In the genomic region with DNA sequence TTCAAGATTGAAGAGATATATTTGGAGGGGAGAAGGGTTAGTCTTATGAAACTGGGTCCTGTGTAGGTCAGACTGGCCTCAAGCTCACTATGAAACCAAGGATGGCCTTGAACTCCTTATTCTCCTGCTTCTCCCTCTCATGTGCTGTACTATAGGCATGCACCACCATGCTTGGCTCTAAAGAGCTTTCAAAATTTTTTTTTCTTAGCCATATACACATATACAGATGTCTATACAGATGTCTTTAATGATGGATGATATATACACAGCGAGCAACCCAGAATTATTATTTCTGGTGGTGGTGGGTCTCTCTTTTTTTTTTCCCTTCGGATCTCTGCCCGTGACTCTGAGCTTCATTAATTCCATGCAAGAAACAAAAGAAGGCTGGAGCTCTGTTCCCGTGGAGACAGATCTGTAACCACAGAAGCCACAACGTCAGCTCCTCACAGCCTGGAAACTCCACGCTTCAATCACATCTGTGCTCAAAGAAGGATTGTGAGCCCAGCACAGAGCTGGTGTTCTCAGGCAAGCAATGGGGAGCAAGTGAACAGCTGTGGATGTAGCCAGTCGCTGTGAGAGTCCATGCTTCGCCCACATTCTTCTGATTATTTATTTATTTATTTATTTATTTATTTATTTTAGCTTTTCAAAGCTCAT, we compare ENCODE assay signal across 11 mouse cellular contexts. TPM values are rescaled to one million over a fixed set of nuclear protein-coding genes. Genes with fewer than 3 reads are reported as not detected.
DNase-seq lines count a peak whose midpoint lies in the region; ATAC-seq and TF ChIP-seq lines count a peak whose summit lies in the region.
"Had no signal": no experiment of that assay in that cellular context is flagged by ENCODE, and none has a peak within 500 bp of the region (broad histone marks: within the 10 kb centered on the region; RNA-seq: fewer than 3 reads in every experiment).

No protein-coding gene starts in this region.

- peak overlapping the region; percentile 52 for H3K27ac ChIP-seq in embryonic facial prominence, embryonic 14.5 days (replicated peaks; ENCODE audit: low read depth, low read length)
- H3K27ac ChIP-seq in midbrain, embryonic 16.5 days (ENCODE audit: low read length): no peak overlapping the region
- H3K27ac ChIP-seq in cerebellum, adult 2 months (ENCODE audit: insufficient read depth, low read length): no peak overlapping the region
- H3K27ac ChIP-seq: lung, embryonic 15.5 days had no signal

- TF ChIP-seq POLR2A in cerebellum, adult 2 months (IDR thresholded peaks at IDR 0.05; ENCODE audit: borderline replicate concordance, insufficient read depth, low read length): no peak

- H3K9ac ChIP-seq in embryonic facial prominence, embryonic 14.5 days (ENCODE audit: low read depth, low read length): no peak overlapping the region
- H3K9ac ChIP-seq in midbrain, embryonic 16.5 days (ENCODE audit: low read depth, low read length): no peak overlapping the region
- H3K9ac ChIP-seq: lung, embryonic 15.5 days had no signal

- ATAC-seq in embryonic facial prominence, embryonic 14.5 days (ENCODE audit: low read depth): 0 out of 2 replicates have a peak, but pooled peaks have one; percentile 28
- ATAC-seq in granulocyte monocyte progenitor cell, adult 5-6 weeks (replicated peaks; ENCODE audit: poor library complexity, severe bottlenecking): peak; percentile 43
- ATAC-seq in midbrain, embryonic 16.5 days: peak; percentile 58; the same call in 1 of the 2 replicates
- ATAC-seq: inflammation-experienced regulatory T-cells, adult 6 months had no signal

- intact Hi-C loops in left cerebral cortex, postnatal 14 days (cut with DNase I): no loop called here

- no peak overlapping the region for H3K4me3 ChIP-seq in embryonic facial prominence, embryonic 14.5 days (ENCODE audit: low read depth, low read length)
- no peak overlapping the region for H3K4me3 ChIP-seq in midbrain, embryonic 16.5 days (ENCODE audit: low read depth, low read length)
- H3K4me3 ChIP-seq in cerebellum, adult 2 months (replicated peaks; ENCODE audit: insufficient read depth, low read depth, low read length): no peak overlapping the region

- DNase-seq in left cerebral cortex, postnatal 14 days (ENCODE audit: low spot score in 2 of 2): peak; percentile 46 to 62
- no peak for DNase-seq in left cerebral cortex, adult 9 months (ENCODE audit: low spot score in 2 of 2)
- peak; percentile 80 for DNase-seq in embryonic facial prominence, embryonic 14.5 days (ENCODE audit: low spot score)
- DNase-seq in cerebellum, adult 2 months: no peak
- no peak for DNase-seq in lung, postnatal 25 days (ENCODE audit: low spot score)
- DNase-seq: cerebellum, postnatal 25 days had no signal

- H3K9me3 ChIP-seq in embryonic facial prominence, embryonic 14.5 days (ENCODE audit: control insufficient read depth, low read length): no peaks in the 10 kb centered on the region
- H3K9me3 ChIP-seq in midbrain, embryonic 16.5 days (replicated peaks; ENCODE audit: control insufficient read depth, low read length, poor library complexity, severe bottlenecking): no peaks in the 10 kb centered on the region
- H3K9me3 ChIP-seq: lung, embryonic 15.5 days had no signal

- no peaks in the 10 kb centered on the region for H3K36me3 ChIP-seq in embryonic facial prominence, embryonic 14.5 days (ENCODE audit: control insufficient read depth, insufficient read depth, low read length)
- H3K36me3 ChIP-seq in midbrain, embryonic 16.5 days (ENCODE audit: control insufficient read depth, insufficient read depth, low read length): no peaks in the 10 kb centered on the region
- H3K36me3 ChIP-seq: lung, embryonic 15.5 days had no signal

- TF ChIP-seq CTCF in cerebellum, adult 2 months (IDR thresholded peaks at IDR 0.05; ENCODE audit: borderline replicate concordance, insufficient read depth, low read depth, low read length): no peak

- H3K27me3 ChIP-seq in embryonic facial prominence, embryonic 14.5 days (replicated peaks; ENCODE audit: control insufficient read depth, insufficient read depth, low read length): no peaks in the 10 kb centered on the region
- no peaks in the 10 kb centered on the region for H3K27me3 ChIP-seq in midbrain, embryonic 16.5 days (ENCODE audit: control insufficient read depth, insufficient read depth, low read depth, low read length)
- H3K27me3 ChIP-seq in cerebellum, adult 2 months (ENCODE audit: control insufficient read depth, insufficient read depth, low read length): no peaks in the 10 kb centered on the region; the same call in 1 of the 2 replicates
- H3K27me3 ChIP-seq: lung, embryonic 15.5 days had no signal

- WGBS in embryonic facial prominence, embryonic 14.5 days: 26% methylated on average over 8 of the region's 8 CpGs
- WGBS in midbrain, embryonic 16.5 days: 27% methylated on average over 8 of the region's 8 CpGs
- WGBS in cerebellum, adult 2 months: 59% methylated on average over 8 of the region's 8 CpGs

- H3K4me1 ChIP-seq in embryonic facial prominence, embryonic 14.5 days (ENCODE audit: control insufficient read depth, insufficient read depth, low read length): 0 out of 2 replicates have a peak, but pooled peaks cover 7% of the 10 kb centered on the region
- peaks cover 16% of the 10 kb centered on the region for H3K4me1 ChIP-seq in midbrain, embryonic 16.5 days (ENCODE audit: control insufficient read depth, insufficient read depth, low read length)
- H3K4me1 ChIP-seq in cerebellum, adult 2 months (ENCODE audit: control insufficient read depth, insufficient read depth, low read length): peaks cover 3% of the 10 kb centered on the region; the same call in 1 of the 2 replicates

- H3K4me2 ChIP-seq in embryonic facial prominence, embryonic 14.5 days (ENCODE audit: low read depth, low read length): no peak overlapping the region
- no peak overlapping the region for H3K4me2 ChIP-seq in midbrain, embryonic 16.5 days (ENCODE audit: low read length)

RNA-seq across cellular contexts. Expression of a gene that starts 20.8 kb away (rescaled TPM):
- 1 to 10 TPM; 4.2 TPM for total RNA-seq in left cerebral cortex, postnatal 14 days (2021)
- 35.8 and 40.4 TPM in 2 replicates for polyA plus RNA-seq in embryonic facial prominence, embryonic 14.5 days (2014; fragmentation: Nextera tagmentation; extraction: Ambion mirVana)
- total RNA-seq in granulocyte monocyte progenitor cell, adult 5-6 weeks (2014; fragmentation: Nextera tagmentation): 21.4 and 29.5 TPM in 2 replicates
- total RNA-seq in granulocyte monocyte progenitor cell, adult 5-6 weeks (2017): 46.3 and 49.3 TPM in 2 replicates
- polyA plus RNA-seq in midbrain, embryonic 16.5 days (2015; fragmentation: Nextera tagmentation; extraction: Ambion mirVana): 4.8 and 4.9 TPM in 2 replicates
- 2.9 and 3.2 TPM in 2 replicates for polyA plus RNA-seq in cerebellum, adult 2 months (2012; rRNA removed)

RNA-seq across cellular contexts. Expression of a gene that starts 33.2 kb away (rescaled TPM):
- total RNA-seq in left cerebral cortex, postnatal 14 days (2021): not detected
- polyA plus RNA-seq in embryonic facial prominence, embryonic 14.5 days (2014; fragmentation: Nextera tagmentation; extraction: Ambion mirVana): 3.9 and 4.7 TPM in 2 replicates
- not detected in 2 replicates for total RNA-seq in granulocyte monocyte progenitor cell, adult 5-6 weeks (2014; fragmentation: Nextera tagmentation)
- total RNA-seq in granulocyte monocyte progenitor cell, adult 5-6 weeks (2017): not detected in 2 replicates
- 0.41 and 0.48 TPM in 2 replicates for polyA plus RNA-seq in midbrain, embryonic 16.5 days (2015; fragmentation: Nextera tagmentation; extraction: Ambion mirVana)
- polyA plus RNA-seq in cerebellum, adult 2 months (2012; rRNA removed): 0.21 TPM in 1 of 2 replicates, not detected in the other
- total RNA-seq: left cerebral cortex, adult 8-10 months had no signal

Comparison
In these comparisons a context has a peak if more than half of its experiments do, and no peak if none do; other contexts are left out.
1. DNase-seq: peak in left cerebral cortex, postnatal 14 days (2 of 2) and embryonic facial prominence, embryonic 14.5 days (single experiment); none in left cerebral cortex, adult 9 months (0 of 2), cerebellum, adult 2 months (0 of 2) and lung, postnatal 25 days (single experiment).
2. Peak in every context shown above with its lines, with median percentiles within 50 percentile points of each other: ATAC-seq.